Mouse (Mus musculus): ENCODE measurements around the gene Adssl1. TPM values are rescaled to one million over a fixed set of nuclear protein-coding genes. Genes with fewer than 3 reads are reported as not detected.
A peak's percentile ranks its signal among the peaks of the same experiment; 100 is the strongest.

Gene Adssl1
- total RNA-seq (2014; fragmentation: Nextera tagmentation) (3.7 and 6.2 TPM in 2 replicates), total RNA-seq (2017) (5.0 and 5.8 TPM in 2 replicates)

GRCm38 (mm10) chr12:112619686-112620353, at the start of gene Adssl1:
TSS of gene Adssl1 (plus strand) at chr12:112620045.
- peak; percentile 27 for ATAC-seq (replicated peaks; ENCODE audit: low FRiP score, low TSS enrichment, poor library complexity, severe bottlenecking)

- ATAC-seq (replicated peaks; ENCODE audit: low FRiP score, low TSS enrichment, poor library complexity, severe bottlenecking), result no peak
Observed at GRCm38 (mm10) chr12:112570160-112570559, 49.7 kb upstream of the Adssl1 start.

- ATAC-seq (replicated peaks; ENCODE audit: low FRiP score, low TSS enrichment, poor library complexity, severe bottlenecking), result peak; percentile 57
Observed at GRCm38 (mm10) chr12:112571064-112571463, 48.8 kb upstream of the Adssl1 start.

GRCm38 (mm10) chr12:112575274-112575986, 44.4 kb upstream of the Adssl1 start:
- no peak for ATAC-seq (replicated peaks; ENCODE audit: low FRiP score, low TSS enrichment, poor library complexity, severe bottlenecking)

GRCm38 (mm10) chr12:112576341-112576740, 43.5 kb upstream of the Adssl1 start:
- ATAC-seq (replicated peaks; ENCODE audit: low FRiP score, low TSS enrichment, poor library complexity, severe bottlenecking), result no peak

- no peak for ATAC-seq (replicated peaks; ENCODE audit: low FRiP score, low TSS enrichment, poor library complexity, severe bottlenecking)
Observed at GRCm38 (mm10) chr12:112576749-112577148, 43.1 kb upstream of the Adssl1 start.

GRCm38 (mm10) chr12:112578296-112579090, 41.4 kb upstream of the Adssl1 start:
- ATAC-seq (replicated peaks; ENCODE audit: low FRiP score, low TSS enrichment, poor library complexity, severe bottlenecking), result no peak

GRCm38 (mm10) chr12:112579430-112579829, 40.4 kb upstream of the Adssl1 start:
- no peak for ATAC-seq (replicated peaks; ENCODE audit: low FRiP score, low TSS enrichment, poor library complexity, severe bottlenecking)

- no peak for ATAC-seq (replicated peaks; ENCODE audit: low FRiP score, low TSS enrichment, poor library complexity, severe bottlenecking)
Observed at GRCm38 (mm10) chr12:112579926-112580325, 39.9 kb upstream of the Adssl1 start.

- no peak for ATAC-seq (replicated peaks; ENCODE audit: low FRiP score, low TSS enrichment, poor library complexity, severe bottlenecking)
Observed at GRCm38 (mm10) chr12:112581113-112581512, 38.7 kb upstream of the Adssl1 start.

GRCm38 (mm10) chr12:112584954-112585353, 34.9 kb upstream of the Adssl1 start:
- ATAC-seq (replicated peaks; ENCODE audit: low FRiP score, low TSS enrichment, poor library complexity, severe bottlenecking), result no peak

- ATAC-seq (replicated peaks; ENCODE audit: low FRiP score, low TSS enrichment, poor library complexity, severe bottlenecking), result no peak
Observed at GRCm38 (mm10) chr12:112585924-112586538, 33.8 kb upstream of the Adssl1 start.

- no peak for ATAC-seq (replicated peaks; ENCODE audit: low FRiP score, low TSS enrichment, poor library complexity, severe bottlenecking)
Observed at GRCm38 (mm10) chr12:112587125-112588124, 32.4 kb upstream of the Adssl1 start.

- ATAC-seq (replicated peaks; ENCODE audit: low FRiP score, low TSS enrichment, poor library complexity, severe bottlenecking), result peak; percentile 66
Observed at GRCm38 (mm10) chr12:112588426-112589256, 31.2 kb upstream of the Adssl1 start, which contains the start of gene Inf2. TSS of gene Inf2 (plus strand) at chr12:112588784.

- no peak for ATAC-seq (replicated peaks; ENCODE audit: low FRiP score, low TSS enrichment, poor library complexity, severe bottlenecking)
Observed at GRCm38 (mm10) chr12:112589491-112590191, 30.2 kb upstream of the Adssl1 start.

GRCm38 (mm10) chr12:112590566-112591239, 29.1 kb upstream of the Adssl1 start:
- no peak for ATAC-seq (replicated peaks; ENCODE audit: low FRiP score, low TSS enrichment, poor library complexity, severe bottlenecking)

GRCm38 (mm10) chr12:112591240-112591639, 28.6 kb upstream of the Adssl1 start:
- ATAC-seq (replicated peaks; ENCODE audit: low FRiP score, low TSS enrichment, poor library complexity, severe bottlenecking), result no peak

Data from megakaryocyte-erythroid progenitor cell, adult 5-6 weeks (primary cell).